Mouse (Mus musculus): ENCODE measurements around the gene Pgs1. TPM values are rescaled to one million over a fixed set of nuclear protein-coding genes. Genes with fewer than 3 reads are reported as not detected.

Gene Pgs1
- total RNA-seq, 2 experiments from 2014 or later = 17.8 to 21.6 TPM

- DNase-seq = no peak
These were observed 64.1 kb downstream of the Pgs1 start for GRCm38 (mm10) chr11:118050174-118050573.

- no peak for DNase-seq
These were observed 72.3 kb downstream of the Pgs1 start for GRCm38 (mm10) chr11:118058367-118058766.

DNA sequence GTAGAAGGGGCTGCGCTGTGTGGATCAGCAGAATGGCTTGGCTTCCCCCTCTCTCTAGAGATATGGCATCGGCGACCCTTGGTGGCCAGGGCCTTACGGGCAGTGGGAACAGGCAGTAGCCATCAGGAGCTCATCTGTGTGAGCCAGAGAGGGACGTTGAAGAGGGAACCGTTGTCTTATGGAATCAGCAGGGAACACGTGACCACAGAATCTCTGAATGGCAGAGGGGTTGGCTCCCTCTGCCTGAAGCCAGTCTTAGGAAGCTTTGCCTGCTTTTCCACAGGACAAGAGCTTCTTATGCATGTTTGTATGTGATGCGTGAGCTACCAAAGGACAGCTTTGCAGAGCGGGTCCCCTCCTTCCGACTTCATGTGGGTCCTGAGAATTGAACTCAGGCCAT lies 72.8 kb downstream of the Pgs1 start:
- DNase-seq = no peak

DNA sequence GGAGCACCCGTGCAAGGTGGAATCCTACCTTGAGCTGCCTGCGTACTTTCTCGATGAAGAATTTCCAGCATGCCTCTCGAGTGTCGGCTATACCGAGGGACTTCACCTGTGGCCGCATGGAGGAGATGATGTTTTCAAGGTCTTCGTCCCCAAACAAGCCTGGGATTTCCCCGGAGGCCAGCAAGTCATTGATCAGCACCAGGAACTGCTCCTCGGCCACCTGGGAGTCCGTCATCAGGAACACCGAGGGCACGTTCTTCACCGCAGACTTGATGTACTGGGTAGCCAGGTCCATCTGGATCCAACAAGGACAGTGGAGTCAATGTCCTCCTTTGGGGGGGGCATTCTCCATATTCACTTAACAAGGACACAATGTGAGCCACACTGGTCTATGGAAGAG lies 73.9 kb downstream of the Pgs1 start:
- DNase-seq = no peak

DNA sequence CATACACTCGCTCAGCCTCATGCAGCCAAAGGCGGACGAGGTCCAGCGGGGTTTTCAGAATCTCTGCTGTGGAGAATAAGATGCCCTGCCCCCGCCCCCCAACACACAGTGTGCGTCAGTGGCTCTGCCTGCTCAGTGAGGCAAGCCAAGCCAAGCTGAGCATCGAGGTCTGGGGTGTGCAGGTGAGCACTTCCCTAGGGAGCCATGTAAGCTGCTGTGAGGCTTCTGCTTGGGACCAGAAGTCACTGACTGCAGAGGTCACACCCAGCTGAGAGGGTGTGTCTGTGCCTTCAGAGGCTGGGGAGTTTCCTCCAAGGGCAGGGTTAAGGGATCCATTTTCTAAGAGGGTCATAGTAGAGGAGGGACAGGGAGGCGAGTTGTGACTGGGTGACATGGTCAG lies 81.5 kb downstream of the Pgs1 start:
- no peak for DNase-seq

DNA sequence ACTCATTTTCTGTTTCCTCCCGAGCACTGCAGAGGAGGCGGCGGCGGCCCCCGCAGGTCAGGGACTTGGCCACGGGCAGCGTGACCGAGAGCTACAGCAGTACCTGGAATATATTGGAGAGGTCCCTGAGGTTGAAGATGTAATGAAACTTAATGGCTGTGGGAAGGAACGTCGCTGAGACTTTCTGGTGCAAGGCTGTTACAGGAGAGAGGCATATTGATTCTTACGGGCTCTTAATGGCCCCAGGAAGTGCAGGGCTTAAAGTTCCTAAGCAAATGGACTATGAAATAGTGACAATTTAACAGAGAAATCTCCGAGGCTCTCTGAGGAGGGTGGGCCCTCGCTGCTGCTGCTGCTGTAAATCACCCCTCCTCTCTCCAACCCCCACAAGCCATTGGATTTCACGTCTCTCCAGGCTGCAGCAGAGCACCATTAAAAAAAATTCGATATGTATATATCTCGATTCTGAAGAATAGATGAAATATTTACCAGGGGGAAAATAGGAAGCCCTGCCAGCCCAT lies 82.8 kb downstream of the Pgs1 start:
- DNase-seq = no peak

DNA sequence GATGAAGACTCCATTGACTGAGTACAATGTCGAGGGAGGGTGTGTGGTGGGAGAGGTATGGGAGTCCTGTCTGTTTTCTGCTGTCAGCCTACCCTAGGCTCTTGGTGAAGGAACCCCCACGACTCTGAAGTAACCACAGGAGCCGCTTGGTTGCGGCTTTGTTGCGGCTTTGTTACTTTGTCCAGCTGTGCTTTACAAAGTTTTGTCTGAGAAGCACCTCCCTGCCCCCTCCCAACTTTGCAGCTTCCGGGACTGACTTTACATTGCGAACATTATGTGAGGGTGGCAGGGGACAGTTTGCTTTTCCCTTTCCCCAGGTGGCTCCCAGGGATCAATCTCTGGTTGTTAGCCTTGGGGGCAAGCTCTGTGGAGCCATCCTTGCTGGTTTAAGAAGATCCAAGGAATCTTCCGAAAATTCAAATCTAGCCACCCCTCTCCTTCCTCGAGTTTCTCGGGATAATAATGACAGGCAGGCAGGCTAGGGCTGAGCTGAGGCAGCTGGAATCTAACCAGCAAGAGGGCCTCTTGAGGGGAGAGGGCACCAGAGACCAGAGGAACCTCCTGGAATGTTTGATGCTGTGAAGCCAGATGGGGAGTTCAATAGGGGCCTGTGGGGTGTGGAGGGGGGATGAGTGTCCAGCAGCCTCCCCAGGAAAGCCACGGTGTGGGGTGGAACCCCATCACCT lies 85.3 kb downstream of the Pgs1 start:
- no peak for DNase-seq

Small RNA genes lying within 50 kb of the gene (microRNA-seq; reads per million reads assigned to microRNA genes)
- gene Mir6933 = 0 to 0.64 reads per million in 2 experiments

Other genes starting within 250 kb of the Pgs1 start
- 1 to 10 TPM; 1.2 to 1.7 TPM for gene Tmc8, start 204.2 kb upstream of the Pgs1 start, total RNA-seq (2021)
- 10 to 100 TPM; 17.2 to 20.9 TPM for gene Tmc6, start 204.1 kb upstream of the Pgs1 start, total RNA-seq (2021)
- gene 6030468B19Rik, start 188.6 kb upstream of the Pgs1 start, total RNA-seq (2021) = not detected
- 1 to 10 TPM; 1.2 to 3.3 TPM for gene Gm20708, start 176.6 kb upstream of the Pgs1 start, total RNA-seq (2021)
- 10 to 100 TPM; 90.3 to 95.1 TPM for gene Syngr2, start 176.6 kb upstream of the Pgs1 start, total RNA-seq (2021)
- gene Afmid, start 160.4 kb upstream of the Pgs1 start, total RNA-seq (2021) = 1 to 10 TPM; 5.1 to 5.3 TPM
- 10 to 100 TPM; 14.3 to 20.5 TPM for gene Tk1, start 160.2 kb upstream of the Pgs1 start, total RNA-seq (2021)
- gene Birc5, start 137.0 kb upstream of the Pgs1 start, total RNA-seq (2021) = 10 to 100 TPM; 11.4 to 13.2 TPM
- not detected for gene Tmem235, start 125.5 kb upstream of the Pgs1 start, total RNA-seq (2021)
- 1 to 10 TPM; 4.7 to 5.6 TPM for gene Tha1, start 112.8 kb upstream of the Pgs1 start, total RNA-seq (2021)
- gene Socs3, start 16.2 kb upstream of the Pgs1 start, total RNA-seq (2021) = 1 to 10 TPM; 6.2 to 9.8 TPM
- gene Dnah17, start 144.3 kb downstream of the Pgs1 start, total RNA-seq (2021) = under 1 TPM; 0.02 to 0.07 TPM